Mouse (Mus musculus) heart, adult 2 months (tissue): ENCODE results near the gene Tmem116.

ENCODE experiments used
- CTCF ChIP-seq: fragments of 200-600 bp; IDR thresholded peaks from 2 replicates; pipeline ENCODE4 v1.8.1; 2022; ENCODE audit warnings: antibody characterized with exemption, mild to moderate bottlenecking, moderate library complexity
- EP300 ChIP-seq: fragments of 200-500 bp; IDR thresholded peaks from 2 replicates; pipeline ENCODE4 v1.6.1; 2011; ENCODE audit warnings: low read depth, low read length, control low read depth; ENCODE audit not compliant: insufficient read depth
- POLR2A ChIP-seq: fragments of 200-500 bp; IDR thresholded peaks from 2 replicates; pipeline ENCODE4 v1.6.1; 2011; ENCODE audit warnings: mild to moderate bottlenecking, low read depth, low read length, control low read depth; ENCODE audit not compliant: insufficient read depth

DNA sequence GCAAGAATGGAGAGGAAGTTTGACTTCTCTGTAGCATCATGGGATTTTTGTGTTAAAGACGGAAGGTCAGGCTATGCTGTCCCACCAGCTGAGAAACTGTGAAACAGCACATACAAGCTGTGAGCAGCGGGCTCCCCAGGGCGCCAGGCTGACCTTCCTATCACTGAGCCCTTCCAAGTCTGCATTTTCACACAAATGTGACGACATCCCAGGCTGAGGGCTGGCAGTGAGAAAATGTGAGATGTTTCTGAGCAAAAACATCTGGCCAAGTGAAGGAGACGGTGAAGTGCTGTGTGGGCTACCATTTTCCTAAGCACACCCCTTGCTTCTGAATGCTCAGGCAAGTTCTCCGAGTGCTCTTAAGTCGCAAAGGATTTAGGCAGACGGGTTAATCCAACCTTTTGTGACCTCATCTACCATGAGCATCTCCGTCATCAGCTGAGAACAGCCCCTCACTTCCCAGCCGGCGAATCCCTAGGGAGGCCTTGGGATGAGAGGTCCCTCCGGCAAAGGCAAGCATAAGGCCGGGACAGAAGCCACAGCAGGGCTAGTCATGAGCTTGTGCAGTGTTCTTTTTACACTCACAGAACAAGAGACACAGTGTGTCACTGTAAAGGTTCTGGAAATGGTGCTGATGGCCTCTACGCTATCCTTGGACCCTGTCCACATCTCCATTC, 74.2 kb downstream of the Tmem116 start:
- TF ChIP-seq CTCF (no peak), POLR2A (no peak), EP300 (no peak)
